Mouse (Mus musculus) retina, postnatal 7 days (tissue): ENCODE measurements around the gene Gm21921.
"Not testable (repeated sequence)": the region's sequence is repeated elsewhere in the genome, so short reads cannot be mapped to it uniquely, and the experiment has no call there.

Source experiments
- DNase-seq: peaks from one replicate; pipeline ENCODE4 v3.0.0-alpha.2; 2012; ENCODE audit warnings: low read depth, low spot score

The Gm21921 gene

GRCm38 (mm10) chrY:24796143-24796542, at the start of gene Gm21921:
Gm21921 (minus strand) TSS chrY:24796243.
- not testable (repeated sequence) for DNase-seq
